ENCODE assay signal across 9 mouse cellular contexts in genomic region chr9:44398551-44398950, GRCm38 (mm10). TPM values are rescaled to one million over a fixed set of nuclear protein-coding genes. Genes with fewer than 3 reads are reported as not detected.
DNase-seq lines count a peak whose midpoint lies in the region; ATAC-seq and TF ChIP-seq lines count a peak whose summit lies in the region.
"Had no signal": no experiment of that assay in that cellular context is flagged by ENCODE, and none has a peak within 500 bp of the region (broad histone marks: within the 10 kb centered on the region; RNA-seq: fewer than 3 reads in every experiment).

No protein-coding gene starts in this region.

- TF ChIP-seq POLR2A in MEL (IDR thresholded peaks at IDR 0.05; ENCODE audit: control insufficient read depth in 1 of 2, insufficient read depth in 1 of 2, low read depth in 1 of 2, low read length in 2 of 2, poor library complexity in 1 of 2), result no peak

- H3K36me3 ChIP-seq in heart, embryonic 12.5 days, result peaks cover 51% of the 10 kb centered on the region
- peaks cover 3 to 4% of the 10 kb centered on the region in 2 experiments for H3K36me3 ChIP-seq in MEL (ENCODE audit: control insufficient read depth in 1 of 2, insufficient read depth in 2 of 2, low read length in 2 of 2)
- H3K36me3 ChIP-seq in hindbrain, embryonic 11.5 days (ENCODE audit: control insufficient read depth, insufficient read depth, low read length), result no peaks in the 10 kb centered on the region; the same call in 1 of the 2 replicates
- peaks cover 52% of the 10 kb centered on the region for H3K36me3 ChIP-seq in midbrain, embryonic 13.5 days

- no peak overlapping the region for H3K27ac ChIP-seq in heart, embryonic 12.5 days (ENCODE audit: poor library complexity, severe bottlenecking)
- no peak overlapping the region for H3K27ac ChIP-seq in MEL (ENCODE audit: control insufficient read depth, low read depth, low read length)
- peak overlapping the region; percentile 44; the same call in 1 of the 2 replicates for H3K27ac ChIP-seq in hindbrain, embryonic 11.5 days (ENCODE audit: low read depth, low read length)
- no peak overlapping the region for H3K27ac ChIP-seq in midbrain, embryonic 13.5 days

- no peak for TF ChIP-seq RAD21 in MEL (IDR thresholded peaks at IDR 0.05; ENCODE audit: low read depth, low read length)

- no peak for DNase-seq in heart, postnatal 25 days (ENCODE audit: low spot score)
- no peak for DNase-seq in MEL (ENCODE audit: low read depth, low spot score)
- DNase-seq in hindbrain, embryonic 11.5 days (ENCODE audit: low spot score), result no peak
- DNase-seq in adrenal gland, adult (ENCODE audit: inconsistent age in 2 of 2, low spot score in 1 of 2), result no peak
- DNase-seq in cerebellum, adult 18-20 months, result no peak
- DNase-seq in frontal cortex, postnatal 10 days (ENCODE audit: low spot score in 2 of 2), result no peak
- DNase-seq: layer of hippocampus, postnatal 36 days had no signal

- H3K27me3 ChIP-seq in heart, embryonic 12.5 days (replicated peaks), result no peaks in the 10 kb centered on the region
- H3K27me3 ChIP-seq in MEL (ENCODE audit: control insufficient read depth in 1 of 2, insufficient read depth in 2 of 2, low read length in 2 of 2), result no peaks in the 10 kb centered on the region
- H3K27me3 ChIP-seq in hindbrain, embryonic 11.5 days (ENCODE audit: control insufficient read depth, insufficient read depth, low read length), result no peaks in the 10 kb centered on the region
- no peaks in the 10 kb centered on the region for H3K27me3 ChIP-seq in midbrain, embryonic 13.5 days

- peak overlapping the region; percentile 82; the same call in 1 of the 2 replicates for H3K4me3 ChIP-seq in heart, embryonic 12.5 days
- H3K4me3 ChIP-seq in MEL (ENCODE audit: control insufficient read depth in 1 of 2, insufficient read depth in 1 of 2, low read depth in 2 of 2, low read length in 2 of 2), result peak overlapping the region; percentile 72 to 73; a peak in 3 of 4 replicates
- H3K4me3 ChIP-seq in hindbrain, embryonic 11.5 days (ENCODE audit: low read depth, low read length), result peak overlapping the region; percentile 79; the same call in 1 of the 2 replicates
- H3K4me3 ChIP-seq in midbrain, embryonic 13.5 days (replicated peaks), result 0 out of 2 replicates have a peak overlapping the region, but pooled peaks have one; percentile 75

- intact Hi-C loops in heart, postnatal 25 days (cut with DNase I), result no loop called here

- TF ChIP-seq EP300 in MEL (IDR thresholded peaks at IDR 0.05; ENCODE audit: low read depth in 1 of 2, low read length in 2 of 2), result no peak

- H3K79me2 ChIP-seq in MEL (ENCODE audit: control insufficient read depth, insufficient read depth, low read length, poor library complexity), result peaks cover 8% of the 10 kb centered on the region; the same call in 1 of the 2 replicates

- peak overlapping the region; percentile 59; the same call in 1 of the 2 replicates for H3K9ac ChIP-seq in heart, embryonic 12.5 days
- H3K9ac ChIP-seq in MEL (ENCODE audit: control insufficient read depth, low read depth, low read length, poor library complexity, severe bottlenecking), result peak overlapping the region; percentile 80
- H3K9ac ChIP-seq in hindbrain, embryonic 11.5 days (ENCODE audit: low read depth, low read length), result peak overlapping the region; percentile 13; the same call in 1 of the 2 replicates
- H3K9ac ChIP-seq in midbrain, embryonic 13.5 days (replicated peaks), result peak overlapping the region; percentile 83

- TF ChIP-seq CTCF in MEL (IDR thresholded peaks at IDR 0.05 in 2 of 3, conservative IDR thresholded peaks at IDR 0.05 in 1 of 3; ENCODE audit: control insufficient read depth in 1 of 3, insufficient read depth in 1 of 3, low read depth in 2 of 3, low read length in 3 of 3, poor library complexity in 1 of 3, severe bottlenecking in 1 of 3), result no peak

- H3K4me1 ChIP-seq in heart, embryonic 12.5 days (replicated peaks), result peaks cover 23% of the 10 kb centered on the region
- H3K4me1 ChIP-seq in MEL (ENCODE audit: control insufficient read depth in 1 of 2, insufficient read depth in 2 of 2, low read length in 2 of 2), result peaks cover 0 to 14% of the 10 kb centered on the region in 2 experiments; a peak in 2 of 4 replicates
- H3K4me1 ChIP-seq in hindbrain, embryonic 11.5 days (replicated peaks; ENCODE audit: control insufficient read depth, insufficient read depth, low read length), result peaks cover 3% of the 10 kb centered on the region; the same call in 1 of the 2 replicates
- peaks cover 29% of the 10 kb centered on the region for H3K4me1 ChIP-seq in midbrain, embryonic 13.5 days (replicated peaks)

- no peak for ATAC-seq in heart, embryonic 12.5 days (ENCODE audit: insufficient number of reproducible peaks, low FRiP score)
- no peak for ATAC-seq in hindbrain, embryonic 11.5 days (ENCODE audit: low FRiP score)
- no peak for ATAC-seq in midbrain, embryonic 13.5 days

- H3K9me3 ChIP-seq in heart, embryonic 12.5 days (replicated peaks), result no peaks in the 10 kb centered on the region
- H3K9me3 ChIP-seq in MEL (replicated peaks; ENCODE audit: insufficient read depth, low read length), result no peaks in the 10 kb centered on the region
- no peaks in the 10 kb centered on the region for H3K9me3 ChIP-seq in hindbrain, embryonic 11.5 days (ENCODE audit: control insufficient read depth, low read length)
- no peaks in the 10 kb centered on the region for H3K9me3 ChIP-seq in midbrain, embryonic 13.5 days

- peak overlapping the region; percentile 95 for H3K4me2 ChIP-seq in heart, embryonic 12.5 days
- peak overlapping the region; percentile 95 for H3K4me2 ChIP-seq in hindbrain, embryonic 11.5 days (replicated peaks; ENCODE audit: low read depth, low read length)
- peak overlapping the region; percentile 84 for H3K4me2 ChIP-seq in midbrain, embryonic 13.5 days (replicated peaks)

- WGBS in heart, embryonic 12.5 days, result 85% methylated on average over 9 of the region's 9 CpGs
- WGBS in hindbrain, embryonic 11.5 days, result 86% methylated on average over 9 of the region's 9 CpGs
- WGBS in midbrain, embryonic 13.5 days, result 83% methylated on average over 9 of the region's 9 CpGs

TF ChIP-seq in MEL, 35 proteins besides CTCF, POLR2A, EP300 and RAD21 (continues in another document):
- TF ChIP-seq MXI1 (IDR thresholded peaks at IDR 0.05; ENCODE audit: low read depth, low read length), result no peak
- no peak for TF ChIP-seq USF1 (IDR thresholded peaks at IDR 0.05; ENCODE audit: low read depth, low read length)
- no peak for TF ChIP-seq MAX (IDR thresholded peaks at IDR 0.05; ENCODE audit: low read length)
- TF ChIP-seq MEF2A (IDR thresholded peaks at IDR 0.05; ENCODE audit: extremely low read depth, insufficient replicate concordance, low read depth, low read length, poor library complexity, severe bottlenecking), result no peak
- TF ChIP-seq POLR2AphosphoS5 (IDR thresholded peaks at IDR 0.05; ENCODE audit: borderline replicate concordance, low read depth, low read length), result no peak
- no peak for TF ChIP-seq ETS1 (IDR thresholded peaks at IDR 0.05; ENCODE audit: low read depth, low read length)

RNA-seq across cellular contexts. Expression of gene Slc37a4, which starts 1.9 kb away (rescaled TPM):
- 28.1 and 33.0 TPM in 2 replicates for polyA plus RNA-seq in heart, embryonic 12.5 days (2016; fragmentation: Nextera tagmentation; extraction: Ambion mirVana)
- total RNA-seq in heart, postnatal 25 days (2021), result 10 to 100 TPM; 25.5 to 27.9 TPM
- total RNA-seq in MEL (2012; rRNA removed), result 29.0 and 31.9 TPM in 2 replicates
- polyA plus RNA-seq in MEL (2012; ENCODE audit: insufficient read depth in 1 of 2, insufficient read length in 2 of 2, low read depth in 1 of 2, low replicate concordance in 2 of 2, missing spikeins in 1 of 2), result 10 to 100 TPM in 1 of 2 experiments, not detected in 1; 35.3 TPM
- 27.9 and 31.5 TPM in 2 replicates for polyA plus RNA-seq in hindbrain, embryonic 11.5 days (2014; fragmentation: Nextera tagmentation; extraction: Ambion mirVana)
- 34.7 and 35.9 TPM in 2 replicates for polyA plus RNA-seq in midbrain, embryonic 13.5 days (2015; fragmentation: Nextera tagmentation; extraction: Ambion mirVana)

RNA-seq across cellular contexts. Expression of gene Rps25, which starts 8.4 kb away (rescaled TPM):
- 1,234 and 1,239 TPM in 2 replicates for polyA plus RNA-seq in heart, embryonic 12.5 days (2016; fragmentation: Nextera tagmentation; extraction: Ambion mirVana)
- total RNA-seq in heart, postnatal 25 days (2021), result 100 to 1,000 TPM; 745 to 824 TPM
- total RNA-seq in MEL (2012; rRNA removed), result 2,496 and 2,743 TPM in 2 replicates
- polyA plus RNA-seq in MEL (2012; ENCODE audit: insufficient read depth in 1 of 2, insufficient read length in 2 of 2, low read depth in 1 of 2, low replicate concordance in 2 of 2, missing spikeins in 1 of 2), result 1,000 to 10,000 TPM in 1 of 2 experiments, not detected in 1; 3,114 TPM
- polyA plus RNA-seq in hindbrain, embryonic 11.5 days (2014; fragmentation: Nextera tagmentation; extraction: Ambion mirVana), result 1,535 and 1,670 TPM in 2 replicates
- polyA plus RNA-seq in midbrain, embryonic 13.5 days (2015; fragmentation: Nextera tagmentation; extraction: Ambion mirVana), result 1,334 and 1,353 TPM in 2 replicates

RNA-seq across cellular contexts. Expression of gene Trappc4, which starts 8.8 kb away (rescaled TPM):
- polyA plus RNA-seq in heart, embryonic 12.5 days (2016; fragmentation: Nextera tagmentation; extraction: Ambion mirVana), result 82.6 and 85.2 TPM in 2 replicates
- total RNA-seq in heart, postnatal 25 days (2021), result 10 to 100 TPM; 34.9 to 35.1 TPM
- 121 and 140 TPM in 2 replicates for total RNA-seq in MEL (2012; rRNA removed)
- polyA plus RNA-seq in MEL (2012; ENCODE audit: insufficient read depth in 1 of 2, insufficient read length in 2 of 2, low read depth in 1 of 2, low replicate concordance in 2 of 2, missing spikeins in 1 of 2), result 100 to 1,000 TPM in 1 of 2 experiments, not detected in 1; 129 TPM
- polyA plus RNA-seq in hindbrain, embryonic 11.5 days (2014; fragmentation: Nextera tagmentation; extraction: Ambion mirVana), result 255 and 264 TPM in 2 replicates
- polyA plus RNA-seq in midbrain, embryonic 13.5 days (2015; fragmentation: Nextera tagmentation; extraction: Ambion mirVana), result 357 and 364 TPM in 2 replicates

RNA-seq across cellular contexts. Expression of gene Hyou1, which starts 19.3 kb away (rescaled TPM):
- 21.5 and 23.6 TPM in 2 replicates for polyA plus RNA-seq in heart, embryonic 12.5 days (2016; fragmentation: Nextera tagmentation; extraction: Ambion mirVana)
- 10 to 100 TPM; 70.2 to 78.9 TPM for total RNA-seq in heart, postnatal 25 days (2021)
- 137 and 186 TPM in 2 replicates for total RNA-seq in MEL (2012; rRNA removed)
- polyA plus RNA-seq in MEL (2012; ENCODE audit: insufficient read depth in 1 of 2, insufficient read length in 2 of 2, low read depth in 1 of 2, low replicate concordance in 2 of 2, missing spikeins in 1 of 2), result 100 to 1,000 TPM in 1 of 2 experiments, not detected in 1; 160 TPM
- polyA plus RNA-seq in hindbrain, embryonic 11.5 days (2014; fragmentation: Nextera tagmentation; extraction: Ambion mirVana), result 29.7 and 31.8 TPM in 2 replicates
- polyA plus RNA-seq in midbrain, embryonic 13.5 days (2015; fragmentation: Nextera tagmentation; extraction: Ambion mirVana), result 28.1 and 28.4 TPM in 2 replicates

RNA-seq across cellular contexts. Expression of gene Ccdc84, which starts 19.8 kb away (rescaled TPM):
- 19.1 and 21.6 TPM in 2 replicates for polyA plus RNA-seq in heart, embryonic 12.5 days (2016; fragmentation: Nextera tagmentation; extraction: Ambion mirVana)
- 1 to 10 TPM; 7.2 to 8.0 TPM for total RNA-seq in heart, postnatal 25 days (2021)
- 13.2 and 18.7 TPM in 2 replicates for total RNA-seq in MEL (2012; rRNA removed)
- 10 to 100 TPM in 1 of 2 experiments, not detected in 1; 18.0 TPM for polyA plus RNA-seq in MEL (2012; ENCODE audit: insufficient read depth in 1 of 2, insufficient read length in 2 of 2, low read depth in 1 of 2, low replicate concordance in 2 of 2, missing spikeins in 1 of 2)
- polyA plus RNA-seq in hindbrain, embryonic 11.5 days (2014; fragmentation: Nextera tagmentation; extraction: Ambion mirVana), result 21.7 and 22.0 TPM in 2 replicates
- polyA plus RNA-seq in midbrain, embryonic 13.5 days (2015; fragmentation: Nextera tagmentation; extraction: Ambion mirVana), result 36.7 and 40.7 TPM in 2 replicates

Comparison
In these comparisons a context has a peak if more than half of its experiments do, and no peak if none do; other contexts are left out.
1. H3K9ac ChIP-seq: peak in every context shown above with its lines; median percentile 83 in midbrain, embryonic 13.5 days; 80 in MEL; 59 in heart, embryonic 12.5 days; 13 in hindbrain, embryonic 11.5 days.